Mouse (Mus musculus) macrophage (primary cell): ENCODE data around the gene Sfxn4. TPM values are rescaled to one million over a fixed set of nuclear protein-coding genes. Genes with fewer than 3 reads are reported as not detected.
"Not testable (repeated sequence)": the region's sequence is repeated elsewhere in the genome, so short reads cannot be mapped to it uniquely, and the experiment has no call there.

ENCODE experiments used
- H3K27ac ChIP-seq: fragments of 350-480 bp; formaldehyde crosslinking; 2 replicates; pipeline ENCODE4 v1.9.0; 2021
- H3K36me3 ChIP-seq: fragments of 350-480 bp; formaldehyde crosslinking; 2 replicates; pipeline ENCODE4 v1.9.0; 2021; ENCODE audit errors: inconsistent target
- H3K4me3 ChIP-seq: fragments of 350-480 bp; formaldehyde crosslinking; 2 replicates; pipeline ENCODE4 v1.9.0; 2021; ENCODE audit errors: inconsistent target
- H3K79me2 ChIP-seq: fragments of 350-480 bp; formaldehyde crosslinking; 2 replicates; pipeline ENCODE4 v1.9.0; 2021; ENCODE audit errors: inconsistent target
- WGBS: methylation state at CpG from one replicate; pipeline ENCODE4 v1.1.7; 2026; ENCODE audit warnings: inconsistent platforms; ENCODE audit not compliant: missing documents; 5-methylcytosine and 5-hydroxymethylcytosine counted together
- polyA plus RNA-seq: library from polyadenylated mRNA; stranded (reverse); fragments of 250-400 nt; gene quantifications from 3 replicates; pipeline ENCODE4 v1.2.4, GENCODE M21; 2018; ENCODE audit warnings: inconsistent platforms

The Sfxn4 gene
- polyA plus RNA-seq, 1 experiment from 2014 or later = 2.1 TPM

DNA sequence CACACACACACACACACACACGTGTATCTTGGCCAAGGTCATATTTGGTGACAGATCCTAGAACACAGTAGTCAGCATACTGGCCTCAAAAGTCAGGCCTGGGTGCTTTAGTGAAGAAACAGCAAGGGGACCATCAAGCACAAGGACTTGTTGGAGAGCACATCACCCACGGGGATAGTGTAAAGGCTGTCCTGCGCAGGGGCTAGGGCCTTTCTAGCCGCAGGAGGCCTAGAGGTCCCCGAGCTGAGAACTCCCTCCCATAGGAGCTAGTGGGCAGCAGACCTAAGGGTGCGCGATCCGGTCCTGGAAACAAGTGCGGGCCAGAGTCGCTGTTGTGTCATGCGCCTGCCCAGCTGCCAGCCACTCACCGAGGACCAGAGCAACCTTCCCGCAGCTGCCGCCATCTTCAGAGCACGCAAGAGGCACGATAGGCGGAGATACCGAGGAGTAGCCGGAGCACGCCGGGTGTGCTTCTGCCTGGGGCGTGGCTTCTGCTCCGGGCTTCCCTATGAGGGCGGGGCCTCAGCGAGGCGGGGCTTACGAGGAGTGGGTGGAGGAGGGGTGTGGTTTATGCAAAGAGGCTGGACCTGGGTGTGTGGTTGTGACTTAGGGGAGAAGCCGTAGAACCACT is 12.9 kb upstream of the Sfxn4 start, which contains the start of gene Prdx3:
Gene Prdx3 (minus strand): TSS at position 493 of the 631 bp plus-strand sequence.
- H3K79me2 ChIP-seq = no peaks in the 10 kb centered on the region; the same call in 1 of the 2 replicates
- WGBS = under 1% methylated on average over 27 of the region's 28 CpGs
- H3K4me3 ChIP-seq = peak within 1 kb of the TSS; percentile 79
- peaks cover 8% of the 10 kb centered on the region for H3K36me3 ChIP-seq
- H3K27ac ChIP-seq = peak within 1 kb of the TSS; percentile 49

DNA sequence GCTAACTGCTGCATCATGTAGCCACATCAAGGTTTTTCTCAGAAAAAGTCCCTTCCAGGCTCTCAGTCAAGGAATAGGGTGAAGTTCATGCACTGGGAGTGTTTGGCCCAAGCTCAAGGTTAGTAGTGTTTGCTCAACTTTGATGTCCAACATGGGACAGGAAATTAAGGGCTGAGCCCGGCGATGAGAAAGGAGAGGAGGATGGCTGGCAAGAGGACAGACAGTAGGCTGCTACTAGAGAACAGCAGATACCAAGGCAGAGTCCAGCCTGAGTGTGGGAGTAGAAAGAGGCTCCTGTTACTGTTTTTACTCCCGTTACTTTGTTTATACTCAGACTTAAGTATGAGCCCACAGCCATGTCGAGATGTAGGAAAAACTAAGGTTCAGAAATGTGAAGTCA is 12.2 kb upstream of the Sfxn4 start:
- 15% methylated on average over 4 of the region's 4 CpGs for WGBS
- H3K36me3 ChIP-seq = peaks cover 13% of the 10 kb centered on the region
- H3K27ac ChIP-seq = no peak overlapping the region
- H3K4me3 ChIP-seq = peak overlapping the region; percentile 79
- no peaks in the 10 kb centered on the region; the same call in 1 of the 2 replicates for H3K79me2 ChIP-seq

DNA sequence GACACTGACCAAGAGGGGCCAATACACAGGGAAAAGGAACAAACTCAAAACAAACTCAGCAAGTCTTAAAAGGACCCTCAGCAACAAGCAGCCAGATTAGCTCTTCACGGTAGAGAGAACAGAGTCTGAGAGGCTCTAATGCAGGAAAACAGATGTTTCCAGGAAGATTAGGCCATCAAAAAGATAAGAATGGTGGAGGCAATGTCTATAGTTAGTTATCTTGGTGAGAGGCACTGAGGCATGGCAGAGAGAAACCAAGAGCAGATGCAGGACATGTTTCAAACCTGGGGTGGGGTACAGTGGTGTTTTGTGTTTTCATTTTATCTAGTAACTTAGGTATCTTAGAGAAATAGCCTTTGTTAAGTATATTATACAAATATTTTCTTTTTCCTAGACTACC is 11.0 kb upstream of the Sfxn4 start:
- 45% methylated on average over 1 of the region's 1 CpGs for WGBS
- no peak overlapping the region for H3K27ac ChIP-seq
- H3K79me2 ChIP-seq = no peaks in the 10 kb centered on the region; the same call in 1 of the 2 replicates
- H3K4me3 ChIP-seq = no peak overlapping the region
- H3K36me3 ChIP-seq = peaks cover 13% of the 10 kb centered on the region

DNA sequence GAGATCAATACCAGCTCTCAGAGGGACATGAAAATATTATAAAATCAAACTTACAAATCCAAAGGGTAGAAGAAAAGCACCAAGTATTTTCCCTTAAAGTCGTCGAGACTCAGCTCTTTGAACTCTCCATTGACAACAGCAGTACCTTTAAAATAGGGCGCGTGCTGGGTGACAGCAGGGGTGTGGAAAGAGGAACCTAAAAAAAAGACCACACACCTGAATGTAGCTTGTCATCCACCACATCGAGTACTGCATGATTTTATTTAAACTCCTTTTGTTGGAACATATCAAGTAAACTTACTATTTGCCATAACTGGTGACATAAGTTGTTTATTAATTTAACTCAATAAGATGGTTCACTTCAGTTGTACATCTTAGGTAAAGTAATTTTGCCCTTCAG is 10.1 kb upstream of the Sfxn4 start:
- no peak overlapping the region for H3K27ac ChIP-seq
- peaks cover 16% of the 10 kb centered on the region for H3K36me3 ChIP-seq
- H3K79me2 ChIP-seq = no peaks in the 10 kb centered on the region; the same call in 1 of the 2 replicates
- no peak overlapping the region for H3K4me3 ChIP-seq
- 87% methylated on average over 4 of the region's 5 CpGs for WGBS

DNA sequence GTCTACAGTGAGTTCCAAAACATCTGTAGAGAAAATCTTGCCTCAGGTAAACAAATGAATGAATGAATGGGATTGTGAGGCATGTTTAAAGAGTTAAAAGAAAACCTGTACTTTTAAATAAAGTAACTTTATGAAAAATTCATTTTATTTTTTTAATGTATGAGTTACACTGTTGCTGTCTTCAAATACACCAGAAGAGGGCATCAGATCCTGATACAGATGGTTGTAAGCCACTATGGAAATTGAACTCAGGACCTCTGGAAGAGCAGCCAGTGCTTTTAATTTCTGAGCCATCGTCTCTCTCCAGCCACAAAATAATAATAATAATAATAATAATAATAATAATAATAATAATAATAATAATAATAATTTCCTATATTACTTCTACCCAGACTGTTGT is 9.2 kb upstream of the Sfxn4 start:
- no peak overlapping the region for H3K4me3 ChIP-seq
- no peaks in the 10 kb centered on the region; the same call in 1 of the 2 replicates for H3K79me2 ChIP-seq
- WGBS = no CpG with 5 or more reads among the region's 1 CpGs
- peaks cover 20% of the 10 kb centered on the region for H3K36me3 ChIP-seq
- no peak overlapping the region for H3K27ac ChIP-seq

DNA sequence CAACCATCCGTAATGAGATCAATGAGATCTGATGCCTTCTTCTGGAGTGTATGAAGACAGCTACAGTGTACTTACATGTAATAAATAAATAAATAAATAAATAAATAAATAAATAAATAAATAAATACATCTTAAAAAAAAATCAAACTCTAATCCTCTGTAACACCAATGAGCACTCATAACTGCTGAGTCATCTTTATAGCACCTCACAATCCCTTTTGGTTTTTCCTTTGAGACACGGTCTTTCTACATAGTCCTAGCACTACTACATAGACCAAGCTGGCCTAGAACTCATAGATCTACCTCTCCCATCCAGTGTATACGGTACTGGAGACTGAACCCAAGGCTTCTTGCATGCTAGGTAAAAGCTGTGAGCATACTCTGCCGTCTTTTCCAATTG is 4.9 kb upstream of the Sfxn4 start:
- 92% methylated on average over 4 of the region's 4 CpGs for WGBS

DNA sequence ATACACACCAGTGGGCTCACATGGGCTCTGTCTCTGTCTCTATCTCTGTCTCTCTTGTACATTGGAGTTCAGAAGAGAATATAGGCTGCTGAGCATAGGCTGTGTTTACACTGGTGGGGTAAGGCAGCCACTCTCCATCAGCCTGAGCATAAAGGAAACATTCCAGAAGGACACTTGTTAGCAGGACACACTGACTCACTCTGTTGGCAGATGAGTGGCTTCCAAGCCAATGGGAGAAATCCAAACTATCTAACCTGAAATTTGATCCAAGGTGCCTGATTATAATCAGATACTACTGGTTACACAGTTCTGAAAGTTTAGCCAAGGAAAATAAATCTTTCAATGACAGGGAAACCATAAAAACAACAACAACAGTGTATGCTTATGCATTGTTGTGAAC is 15.5 kb downstream of the Sfxn4 start:
- no peaks in the 10 kb centered on the region for H3K36me3 ChIP-seq
- no peaks in the 10 kb centered on the region for H3K79me2 ChIP-seq
- no peak overlapping the region for H3K27ac ChIP-seq
- no peak overlapping the region for H3K4me3 ChIP-seq

More for the DNA sequence above, 4.9 kb upstream of the Sfxn4 start:
- not testable (repeated sequence) for H3K79me2 ChIP-seq, H3K4me3 ChIP-seq, H3K27ac ChIP-seq
- peaks cover 37% of the 10 kb centered on the region for H3K36me3 ChIP-seq

DNA sequence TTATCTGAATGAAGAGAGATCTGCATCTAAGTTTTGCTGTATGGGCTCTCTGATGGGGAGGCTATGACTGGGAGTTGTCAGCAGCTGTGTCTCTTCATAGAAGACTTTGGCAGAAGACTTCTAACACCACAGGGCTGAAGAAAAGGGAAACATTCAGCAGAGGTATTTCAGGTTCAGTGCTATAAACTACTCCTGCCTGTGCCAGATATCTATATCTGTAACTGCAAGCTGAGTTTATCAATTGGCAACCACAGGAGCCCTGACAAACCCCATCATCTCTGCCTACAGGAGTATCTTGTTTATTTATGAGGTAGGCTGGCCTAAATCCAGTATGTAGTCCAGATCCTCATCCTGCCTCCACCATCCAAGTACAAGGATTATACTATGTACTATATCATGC is 18.0 kb downstream of the Sfxn4 start:
- Histone ChIP-seq H3K36me3 (peaks cover 13% of the 10 kb centered on the region; the same call in 1 of the 2 replicates), H3K4me3 (no peak overlapping the region), H3K79me2 (no peaks in the 10 kb centered on the region), H3K27ac (no peak overlapping the region)

DNA sequence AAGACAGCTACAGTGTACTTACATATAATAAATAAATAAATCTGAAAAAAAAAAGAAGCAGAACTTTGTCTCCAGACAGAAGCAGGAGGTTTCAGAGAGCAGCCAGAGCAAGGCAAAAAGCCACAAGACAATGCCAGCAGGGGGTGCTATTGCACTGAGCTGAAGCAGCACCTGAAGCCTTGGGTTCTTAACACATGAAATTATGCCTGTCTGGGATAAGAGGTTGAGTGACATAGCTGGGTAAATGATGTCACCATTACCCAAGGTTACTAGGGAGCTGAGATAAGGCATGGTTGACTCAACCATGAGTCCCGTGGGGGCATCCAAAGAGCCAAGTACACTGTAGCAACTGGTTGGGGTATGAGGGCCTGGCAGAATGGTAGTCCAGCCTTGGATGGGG is 23.5 kb downstream of the Sfxn4 start:
- H3K36me3 ChIP-seq = peaks cover 52% of the 10 kb centered on the region
- H3K27ac ChIP-seq = no peak overlapping the region
- WGBS = 86% methylated on average over 1 of the region's 1 CpGs
- H3K79me2 ChIP-seq = no peaks in the 10 kb centered on the region
- no peak overlapping the region for H3K4me3 ChIP-seq

DNA sequence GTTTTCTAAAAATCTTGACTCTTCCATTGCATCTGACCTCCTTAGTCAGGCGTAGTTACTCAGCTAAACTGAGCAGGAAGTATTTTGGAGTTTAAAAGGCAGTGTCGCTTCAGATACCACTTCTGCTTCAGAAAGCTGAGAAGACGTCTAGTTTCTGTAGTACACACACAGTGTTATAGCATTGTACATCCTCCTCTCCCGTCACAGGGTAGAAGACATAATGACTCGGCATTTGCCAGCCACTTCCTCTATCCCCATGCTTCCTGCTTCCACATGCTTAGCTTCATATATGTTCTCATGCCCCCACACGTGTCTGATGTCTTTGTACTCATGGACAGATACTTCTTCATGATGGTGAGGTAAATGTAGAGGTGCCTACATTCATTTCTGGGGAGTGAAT is 42.6 kb downstream of the Sfxn4 start:
- peak overlapping the region; percentile 83 for H3K27ac ChIP-seq
- 2% methylated on average over 6 of the region's 6 CpGs for WGBS
- no peak overlapping the region for H3K4me3 ChIP-seq
- H3K36me3 ChIP-seq = peaks cover 25% of the 10 kb centered on the region; the same call in 1 of the 2 replicates
- peaks cover 42% of the 10 kb centered on the region for H3K79me2 ChIP-seq

DNA sequence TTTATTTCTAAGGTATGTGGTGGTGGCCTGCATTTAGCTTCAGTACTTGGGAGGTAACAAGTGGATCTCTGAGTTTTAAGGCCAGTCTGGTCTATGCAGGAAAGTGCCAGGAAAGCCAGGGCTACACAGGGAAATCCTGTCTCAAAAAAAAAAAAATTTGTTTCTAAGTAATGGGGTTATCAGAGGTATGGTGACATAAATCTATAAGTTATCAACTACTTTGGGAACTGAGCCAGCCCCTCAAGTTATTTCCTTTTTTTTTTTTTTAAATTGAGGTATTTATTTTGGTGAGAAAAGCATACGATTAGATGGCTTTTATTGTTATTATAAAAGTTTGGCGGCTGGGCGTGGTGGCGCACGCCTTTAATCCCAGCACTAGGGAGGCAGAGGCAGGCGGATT is 48.1 kb downstream of the Sfxn4 start:
- WGBS = 80% methylated on average over 1 of the region's 6 CpGs
- Histone ChIP-seq H3K27ac (no peak overlapping the region), H3K79me2 (peaks cover 48% of the 10 kb centered on the region), H3K4me3 (no peak overlapping the region), H3K36me3 (peaks cover 7% of the 10 kb centered on the region; the same call in 1 of the 2 replicates)

DNA sequence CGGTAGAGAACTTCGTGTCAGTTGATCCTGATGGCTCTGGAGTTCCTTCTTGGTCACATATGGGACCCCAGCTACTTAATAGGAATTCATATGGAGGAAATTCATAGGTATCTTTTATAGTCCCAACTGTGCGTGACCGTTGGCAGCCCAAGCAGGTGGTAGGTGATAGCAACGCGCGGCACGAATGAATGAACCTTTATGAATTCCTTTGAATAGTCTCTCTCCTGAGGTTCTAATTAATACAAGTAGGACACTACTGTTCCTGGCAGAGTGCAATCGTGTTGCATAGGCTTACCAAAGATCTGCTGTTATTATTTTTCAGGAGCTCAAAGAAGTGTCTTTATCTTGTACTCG is 49.3 kb downstream of the Sfxn4 start:
- peak overlapping the region; percentile 84 for H3K4me3 ChIP-seq
- peak overlapping the region; percentile 52 for H3K27ac ChIP-seq
- peaks cover 7% of the 10 kb centered on the region; the same call in 1 of the 2 replicates for H3K36me3 ChIP-seq
- WGBS = 16% methylated on average over 10 of the region's 10 CpGs
- H3K79me2 ChIP-seq = peaks cover 48% of the 10 kb centered on the region

DNA sequence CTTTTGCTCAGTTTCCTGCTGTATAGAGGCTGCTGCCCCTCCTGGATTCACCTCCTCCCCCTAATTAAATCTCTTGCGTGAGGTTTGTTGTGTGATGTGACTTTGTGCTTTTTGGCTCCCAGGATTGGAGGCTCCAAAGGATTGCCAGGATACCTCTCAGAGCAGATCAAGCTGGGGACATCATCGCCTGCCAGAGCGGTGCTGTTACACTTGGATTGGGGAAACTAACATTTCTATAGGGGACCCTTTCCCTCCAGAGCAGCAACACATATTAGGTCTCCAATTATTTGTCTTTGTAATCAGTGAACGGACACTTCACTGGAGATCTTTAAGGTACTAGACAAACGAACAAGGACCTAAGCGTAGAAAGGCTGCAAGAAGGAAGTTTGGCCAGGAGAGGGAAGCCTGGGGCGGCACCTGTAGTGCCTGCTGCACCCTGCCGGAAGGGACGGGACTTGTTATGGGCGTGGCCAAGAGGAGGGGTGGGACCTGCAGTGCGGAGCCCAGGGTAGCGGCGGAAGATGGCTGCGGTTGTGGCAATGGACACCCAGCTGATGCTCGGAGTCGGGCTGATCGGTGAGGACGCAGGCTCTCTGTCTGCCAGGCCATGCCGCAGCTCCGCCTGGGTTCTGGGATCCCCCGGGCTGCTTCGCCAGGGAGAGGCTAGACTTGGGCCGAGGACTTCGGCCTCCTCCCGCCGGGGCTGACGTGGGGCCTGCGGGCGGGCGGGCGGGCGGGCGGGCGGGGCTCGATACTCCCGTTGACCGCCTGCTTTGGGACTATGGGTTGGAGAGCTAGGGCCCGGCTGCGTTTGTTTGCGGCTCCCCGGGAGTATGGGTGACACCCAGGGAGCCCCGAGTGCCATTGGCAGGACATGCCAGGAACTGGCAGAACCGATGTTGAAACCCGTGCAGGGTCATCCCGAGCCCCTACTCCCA is 49.9 kb downstream of the Sfxn4 start, which contains the start of gene Fam45a:
Gene Fam45a (plus strand): TSS at position 488 of the 938 bp plus-strand sequence.
- H3K36me3 ChIP-seq = peaks cover 7% of the 10 kb centered on the region; the same call in 1 of the 2 replicates
- peak within 1 kb of the TSS; percentile 84 for H3K4me3 ChIP-seq
- WGBS = 8% methylated on average over 33 of the region's 45 CpGs
- H3K79me2 ChIP-seq = peaks cover 47% of the 10 kb centered on the region
- peak within 1 kb of the TSS; percentile 52 for H3K27ac ChIP-seq

DNA sequence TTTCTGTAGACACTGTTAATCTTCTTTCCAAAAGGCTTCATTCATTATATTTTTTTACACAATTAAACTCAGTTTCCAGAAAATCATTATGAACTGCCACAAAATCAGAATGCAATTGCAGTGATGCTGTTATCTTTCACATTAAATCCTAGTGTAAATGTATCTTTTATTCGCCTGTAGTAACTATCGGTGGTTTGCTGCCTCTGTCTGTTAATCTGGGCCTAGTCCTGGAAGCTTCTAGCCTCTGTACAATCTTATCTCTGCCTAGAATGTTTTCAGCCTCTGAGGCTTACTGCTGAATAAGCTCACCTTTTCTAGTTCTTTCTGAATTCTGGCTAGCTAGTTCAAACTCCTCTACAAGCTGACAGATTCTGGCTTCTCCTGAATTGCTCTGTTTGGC is 51.4 kb downstream of the Sfxn4 start:
- H3K36me3 ChIP-seq = peaks cover 7% of the 10 kb centered on the region; the same call in 1 of the 2 replicates
- H3K79me2 ChIP-seq = peaks cover 33% of the 10 kb centered on the region
- no peak overlapping the region for H3K27ac ChIP-seq
- H3K4me3 ChIP-seq = no peak overlapping the region
- 92% methylated on average over 2 of the region's 2 CpGs for WGBS

DNA sequence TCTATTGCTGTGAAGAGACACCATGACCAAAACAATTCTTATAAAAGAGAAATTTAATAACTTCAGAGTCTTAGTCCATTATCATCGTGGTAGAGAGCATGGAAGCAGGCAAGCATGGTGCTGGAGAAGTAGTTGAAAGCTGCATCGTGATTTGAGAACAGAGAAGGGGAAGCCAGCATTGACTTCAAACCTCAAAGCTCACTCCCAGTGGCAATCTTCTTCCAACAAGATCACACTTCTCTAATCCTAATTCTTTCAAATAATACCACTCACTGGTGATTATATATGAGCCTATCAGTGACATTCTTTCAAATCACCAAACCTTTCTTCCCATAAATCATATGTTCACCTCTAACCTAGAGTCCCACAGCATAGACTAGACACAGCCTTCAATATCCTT is 56.4 kb downstream of the Sfxn4 start:
- WGBS = 34% methylated on average over 2 of the region's 2 CpGs
- H3K27ac ChIP-seq = no peak overlapping the region

More for the DNA sequence above, 56.4 kb downstream of the Sfxn4 start:
- Histone ChIP-seq H3K36me3 (no peaks in the 10 kb centered on the region), H3K79me2 (no peaks in the 10 kb centered on the region), H3K4me3 (no peak overlapping the region)
